Mouse (Mus musculus) left cerebral cortex, postnatal 36 days (tissue): ENCODE results near the gene Anp32b. TPM values are rescaled to one million over a fixed set of nuclear protein-coding genes. Genes with fewer than 3 reads are reported as not detected.
A peak's percentile ranks its signal among the peaks of the same experiment; 100 is the strongest.

Source experiments
- DNase-seq, 2 experiments: peaks; one replicate each; pipeline ENCODE4 v3.0.0; 2021 to 2022; ENCODE audit warnings: low spot score in 2 of 2, mixed read lengths in 1 of 2
- intact Hi-C: fragments of 180-260 bp; cut with DNase I; formaldehyde crosslinking; loops from one replicate; pipeline ENCODE4 v1.15.1; 2025
- total RNA-seq, 2 experiments: library from RNA; stranded (reverse); gene quantifications; 2 replicates each; pipeline ENCODE4 v1.2.3; 2021

Gene Anp32b
- total RNA-seq, 2 experiments from 2014 or later = 38.3 to 47.4 TPM

GRCm38 (mm10) chr4:46451758-46452480 lies 1.2 kb downstream of the Anp32b start:
- intact Hi-C loops = loop anchor here (1.0 kb wide), 1 partner anchor 63 kb away; the partner anchor contains the start of gene Trmo

GRCm38 (mm10) chr4:46452481-46452850 lies 1.8 kb downstream of the Anp32b start:
- intact Hi-C loops = no loop called here
- peak in 1 of 2 experiments; percentile 40 for DNase-seq

More at GRCm38 (mm10) chr4:46451758-46452480, 1.2 kb downstream of the Anp32b start:
- DNase-seq = peak; percentile 74 to 86

GRCm38 (mm10) chr4:46452855-46453719 lies 2.4 kb downstream of the Anp32b start:
- DNase-seq = no peak
- intact Hi-C loops = no loop called here

GRCm38 (mm10) chr4:46454097-46454864 lies 3.6 kb downstream of the Anp32b start:
- intact Hi-C loops = no loop called here

GRCm38 (mm10) chr4:46456762-46457161 lies 6.1 kb downstream of the Anp32b start:
- intact Hi-C loops = no loop called here
- no peak for DNase-seq

More at GRCm38 (mm10) chr4:46454097-46454864, 3.6 kb downstream of the Anp32b start:
- no peak for DNase-seq

- intact Hi-C loops = no loop called here
Observed at GRCm38 (mm10) chr4:46457186-46457585, 6.5 kb downstream of the Anp32b start.

GRCm38 (mm10) chr4:46458411-46458810 lies 7.7 kb downstream of the Anp32b start:
- intact Hi-C loops = no loop called here
- DNase-seq = no peak

More at GRCm38 (mm10) chr4:46457186-46457585, 6.5 kb downstream of the Anp32b start:
- DNase-seq = no peak

GRCm38 (mm10) chr4:46463130-46463830 lies 12.6 kb downstream of the Anp32b start:
- DNase-seq = no peak
- intact Hi-C loops = no loop called here

GRCm38 (mm10) chr4:46465740-46466139 lies 15.0 kb downstream of the Anp32b start:
- intact Hi-C loops = no loop called here
- DNase-seq = no peak

GRCm38 (mm10) chr4:46475101-46475500 lies 24.4 kb downstream of the Anp32b start:
- intact Hi-C loops = no loop called here

GRCm38 (mm10) chr4:46479081-46479480 lies 28.4 kb downstream of the Anp32b start:
- intact Hi-C loops = no loop called here
- DNase-seq = no peak

More at GRCm38 (mm10) chr4:46475101-46475500, 24.4 kb downstream of the Anp32b start:
- no peak for DNase-seq

GRCm38 (mm10) chr4:46485696-46486417 lies 35.2 kb downstream of the Anp32b start:
- intact Hi-C loops = no loop called here
- DNase-seq = peak; percentile 26 to 28

GRCm38 (mm10) chr4:46487348-46487747 lies 36.6 kb downstream of the Anp32b start:
- DNase-seq = peak; percentile 24 to 26
- intact Hi-C loops = no loop called here

- DNase-seq = peak; percentile 93 to 94
- intact Hi-C loops = no loop called here
Observed at GRCm38 (mm10) chr4:46489028-46489925, 38.6 kb downstream of the Anp32b start, which contains the start of gene Nans. Nans (plus strand) TSS chr4:46489248.

- intact Hi-C loops = no loop called here
- no peak for DNase-seq
Observed at GRCm38 (mm10) chr4:46493071-46493470, 42.4 kb downstream of the Anp32b start.

- DNase-seq = no peak
- intact Hi-C loops = no loop called here
Observed at GRCm38 (mm10) chr4:46495543-46495942, 44.8 kb downstream of the Anp32b start.

GRCm38 (mm10) chr4:46497286-46497892 lies 46.7 kb downstream of the Anp32b start:
- peak; percentile 47 to 66 for DNase-seq
- intact Hi-C loops = no loop called here
